Mouse (Mus musculus) right cerebral cortex, postnatal 4 days (tissue): ENCODE data around the gene Sh2b3.
"Not testable (repeated sequence)": the region's sequence is repeated elsewhere in the genome, so short reads cannot be mapped to it uniquely, and the experiment has no call there.

ENCODE experiments used
- DNase-seq: peaks from one replicate; pipeline ENCODE4 v3.0.0-alpha.2; 2022

The Sh2b3 gene

GRCm38 (mm10) chr5:121837441-121838340 is at the start of gene Sh2b3:
Gene Sh2b3 (minus strand): TSS chr5:121837646.
- no peak for DNase-seq

- DNase-seq: no peak
These were observed 45.9 kb upstream of the Sh2b3 start for GRCm38 (mm10) chr5:121883356-121883755.

- DNase-seq: no peak
These were observed 41.8 kb upstream of the Sh2b3 start for GRCm38 (mm10) chr5:121879211-121879610.

GRCm38 (mm10) chr5:121878703-121879102 is 41.3 kb upstream of the Sh2b3 start:
- no peak for DNase-seq

- DNase-seq: no peak
These were observed 39.5 kb upstream of the Sh2b3 start for GRCm38 (mm10) chr5:121876901-121877300.

- no peak for DNase-seq
These were observed 37.6 kb upstream of the Sh2b3 start for GRCm38 (mm10) chr5:121875041-121875440.

- peak; percentile 98 for DNase-seq
These were observed 34.7 kb upstream of the Sh2b3 start for GRCm38 (mm10) chr5:121872158-121872557.

GRCm38 (mm10) chr5:121871515-121872030 is 34.1 kb upstream of the Sh2b3 start:
- DNase-seq: no peak

- DNase-seq: no peak
These were observed 33.4 kb upstream of the Sh2b3 start for GRCm38 (mm10) chr5:121870832-121871231.

- no peak for DNase-seq
These were observed 30.5 kb upstream of the Sh2b3 start for GRCm38 (mm10) chr5:121867963-121868362.

GRCm38 (mm10) chr5:121864330-121864729 is 26.9 kb upstream of the Sh2b3 start:
- DNase-seq: no peak

GRCm38 (mm10) chr5:121861964-121862363 is 24.5 kb upstream of the Sh2b3 start:
- no peak for DNase-seq

- no peak for DNase-seq
These were observed 21.0 kb upstream of the Sh2b3 start for GRCm38 (mm10) chr5:121858427-121858826.

GRCm38 (mm10) chr5:121856740-121857139 is 19.3 kb upstream of the Sh2b3 start:
- no peak for DNase-seq

GRCm38 (mm10) chr5:121854768-121855167 is 17.3 kb upstream of the Sh2b3 start:
- DNase-seq: no peak

GRCm38 (mm10) chr5:121853368-121854051 is 16.1 kb upstream of the Sh2b3 start:
- no peak for DNase-seq

- no peak for DNase-seq
These were observed 12.3 kb upstream of the Sh2b3 start for GRCm38 (mm10) chr5:121849478-121850349.

GRCm38 (mm10) chr5:121848743-121849142 is 11.3 kb upstream of the Sh2b3 start, which contains the start of gene Pheta1:
Gene Pheta1 (plus strand): TSS chr5:121848984.
- DNase-seq: peak; percentile 90

GRCm38 (mm10) chr5:121848035-121848519 is 10.6 kb upstream of the Sh2b3 start:
- no peak for DNase-seq

- DNase-seq: not testable (repeated sequence)
These were observed 9.8 kb upstream of the Sh2b3 start for GRCm38 (mm10) chr5:121847269-121847668.

- no peak for DNase-seq
These were observed 8.9 kb upstream of the Sh2b3 start for GRCm38 (mm10) chr5:121846322-121846721.

- no peak for DNase-seq
These were observed 7.9 kb upstream of the Sh2b3 start for GRCm38 (mm10) chr5:121845361-121845760.
